In genomic region chr3:37726501-37727140, GRCm38 (mm10) we compare ENCODE assay signal across 12 mouse cellular contexts. TPM values are rescaled to one million over a fixed set of nuclear protein-coding genes. Genes with fewer than 3 reads are reported as not detected.
DNase-seq lines count a peak whose midpoint lies in the region; ATAC-seq lines count a peak whose summit lies in the region.
"Had no signal": no experiment of that assay in that cellular context is flagged by ENCODE, and none has a peak within 500 bp of the region (broad histone marks: within the 10 kb centered on the region; RNA-seq: fewer than 3 reads in every experiment).

No protein-coding gene starts in this region.

- no peaks in the 10 kb centered on the region for H3K9me3 ChIP-seq in heart, embryonic 10.5 days
- H3K9me3 ChIP-seq: heart, embryonic 13.5 days had no signal

- WGBS in heart, embryonic 10.5 days = 68% methylated on average over 4 of the region's 4 CpGs

- H3K4me1 ChIP-seq in heart, embryonic 10.5 days = peaks cover 22% of the 10 kb centered on the region

- H3K27ac ChIP-seq in heart, embryonic 10.5 days = no peak overlapping the region
- H3K27ac ChIP-seq: heart, embryonic 13.5 days; macrophage had no signal

- no peak overlapping the region for H3K4me3 ChIP-seq in heart, embryonic 10.5 days
- H3K4me3 ChIP-seq: heart, embryonic 13.5 days had no signal

- peaks cover 45% of the 10 kb centered on the region for H3K27me3 ChIP-seq in heart, embryonic 10.5 days (ENCODE audit: insufficient read depth, poor library complexity, severe bottlenecking)

- DNase-seq in heart, adult 18-20 months = peak; percentile 76 to 85
- no peak for DNase-seq in heart, embryonic 10.5 days (ENCODE audit: low spot score)
- DNase-seq in MN1 (ENCODE audit: low spot score) = peak; percentile 13
- peak; percentile 69 for DNase-seq in adrenal gland, postnatal 14 days
- DNase-seq in heart, postnatal 4 days = peak; percentile 59
- DNase-seq in testis, postnatal 14 days (ENCODE audit: low spot score) = no peak
- DNase-seq in layer of hippocampus, postnatal 36 days = no peak
- DNase-seq: kidney, postnatal 36 days; thymus, adult 18-20 months had no signal

- no peaks in the 10 kb centered on the region for H3K36me3 ChIP-seq in heart, embryonic 10.5 days
- H3K36me3 ChIP-seq: heart, embryonic 13.5 days had no signal

- ATAC-seq in activated CD4-positive, CD25-positive, alpha-beta regulatory T cell, adult 4 months = no peak

RNA-seq across cellular contexts. Expression of gene Gm5148, which starts 2.3 kb away (rescaled TPM):
- not detected for total RNA-seq in heart, adult 18-20 months (2021)
- 2.0 and 2.5 TPM in 2 replicates for polyA plus RNA-seq in heart, embryonic 10.5 days (2016; fragmentation: Nextera tagmentation; extraction: Ambion mirVana)
- total RNA-seq in adrenal gland, postnatal 14 days (2021) = 0.26 TPM in 1 of 2 replicates, not detected in the other
- total RNA-seq in heart, postnatal 4 days (2021) = under 1 TPM; 0.25 to 0.43 TPM
- 1 to 10 TPM; 4.7 to 4.9 TPM for total RNA-seq in layer of hippocampus, postnatal 36 days (2021)
- 1 to 10 TPM; 1.5 to 1.6 TPM for polyA plus RNA-seq in activated CD4-positive, CD25-positive, alpha-beta regulatory T cell, adult 4 months (2017; shearing (Covaris generic))

Comparison
In these comparisons a context has a peak if more than half of its experiments do, and no peak if none do; other contexts are left out.
1. DNase-seq: peak in heart, adult 18-20 months (2 of 2), MN1 (single experiment), adrenal gland, postnatal 14 days (single experiment) and heart, postnatal 4 days (single experiment); none in heart, embryonic 10.5 days (single experiment), testis, postnatal 14 days (single experiment) and layer of hippocampus, postnatal 36 days (0 of 2).